Mouse (Mus musculus) kidney, postnatal 25 days (tissue): ENCODE measurements around the gene Peli1.

Experiments
- DNase-seq, 2 experiments: peaks; one replicate each; pipeline ENCODE4 v3.0.0; 2021; ENCODE audit warnings: mixed read lengths in 2 of 2

The Peli1 gene

GRCm38 (mm10) chr11:21091067-21091427, at the start of gene Peli1:
Gene Peli1 (plus strand): TSS chr11:21091291.
- peak; percentile 97 for DNase-seq

DNA sequence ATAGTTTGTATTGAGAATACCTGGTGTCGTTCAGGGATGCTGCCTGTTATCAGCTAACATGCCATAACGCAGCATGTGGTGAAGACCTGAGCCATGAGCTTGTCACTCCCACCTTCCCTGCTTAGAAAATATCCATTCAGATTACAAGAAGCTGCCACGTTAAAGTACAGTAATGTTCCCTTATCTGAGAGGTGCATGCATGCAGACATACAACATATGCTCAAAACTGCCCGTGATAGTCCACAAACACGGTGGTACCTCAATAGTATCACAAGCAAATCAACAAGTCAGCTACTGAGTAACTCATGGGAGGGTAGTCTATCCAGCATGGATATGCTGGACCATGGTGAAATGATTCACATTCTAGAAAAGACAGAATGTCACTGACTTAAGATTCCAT, 48.5 kb upstream of the Peli1 start:
- DNase-seq: no peak

DNA sequence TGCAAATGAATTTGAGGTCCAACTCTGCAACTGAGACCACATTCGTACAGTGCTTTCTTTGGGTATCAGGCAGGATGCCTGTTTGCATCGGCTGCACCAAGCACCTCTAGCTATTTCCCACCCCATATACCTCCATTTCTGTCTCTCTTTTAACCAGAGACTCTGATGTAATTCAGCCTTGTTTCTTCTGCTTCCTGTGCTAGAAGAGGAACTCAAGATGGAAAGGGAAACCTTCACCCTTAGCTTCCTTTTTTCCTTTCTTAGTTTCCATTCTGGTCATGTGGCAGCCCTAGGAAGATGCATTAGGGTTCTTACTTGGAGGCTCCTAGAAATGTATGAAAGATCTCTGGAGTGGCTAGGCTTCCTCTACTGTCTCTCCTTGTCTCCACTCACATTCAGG, 44.9 kb upstream of the Peli1 start:
- no peak for DNase-seq

- DNase-seq: no peak
Measured at GRCm38 (mm10) chr11:21047921-21048320, 43.2 kb upstream of the Peli1 start.

DNA sequence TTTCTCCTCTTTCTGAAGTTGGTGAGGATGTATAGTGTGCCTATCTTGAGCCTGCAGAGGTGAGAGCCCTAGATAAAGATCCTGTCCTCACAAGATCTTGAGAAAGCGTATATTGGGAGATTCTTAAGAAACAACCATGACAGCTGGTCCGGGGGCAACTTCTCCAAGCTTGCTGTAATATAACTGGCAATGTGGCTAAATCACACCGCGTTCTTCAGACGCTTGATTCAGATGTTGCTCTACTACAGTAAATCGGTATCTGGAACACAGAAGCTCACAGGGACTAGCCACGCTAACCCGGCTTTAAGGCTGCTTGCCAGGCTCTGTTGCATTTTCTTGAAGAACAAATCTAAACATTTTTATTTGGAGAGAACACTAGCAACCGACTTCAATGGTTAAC, 39.4 kb upstream of the Peli1 start:
- no peak for DNase-seq

DNA sequence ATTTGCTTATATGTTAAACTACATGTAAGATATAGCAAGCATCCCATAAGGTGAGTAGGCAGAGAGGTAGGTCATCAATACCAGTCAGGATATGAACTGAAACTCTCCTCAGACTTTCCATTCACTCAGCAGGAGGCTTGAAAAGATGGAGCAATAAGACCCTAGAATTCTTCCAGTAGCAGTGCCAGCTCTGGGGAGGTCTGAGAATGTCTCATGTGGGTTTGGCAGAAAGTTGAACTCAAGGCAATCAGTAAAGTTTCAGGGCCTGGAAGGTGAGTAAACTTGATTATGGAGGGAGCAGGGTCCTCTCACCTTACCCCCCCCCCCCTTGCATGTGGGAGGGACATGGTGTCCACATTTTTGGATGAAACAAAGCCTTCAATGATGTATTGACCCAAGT, 36.5 kb upstream of the Peli1 start:
- DNase-seq: no peak

DNA sequence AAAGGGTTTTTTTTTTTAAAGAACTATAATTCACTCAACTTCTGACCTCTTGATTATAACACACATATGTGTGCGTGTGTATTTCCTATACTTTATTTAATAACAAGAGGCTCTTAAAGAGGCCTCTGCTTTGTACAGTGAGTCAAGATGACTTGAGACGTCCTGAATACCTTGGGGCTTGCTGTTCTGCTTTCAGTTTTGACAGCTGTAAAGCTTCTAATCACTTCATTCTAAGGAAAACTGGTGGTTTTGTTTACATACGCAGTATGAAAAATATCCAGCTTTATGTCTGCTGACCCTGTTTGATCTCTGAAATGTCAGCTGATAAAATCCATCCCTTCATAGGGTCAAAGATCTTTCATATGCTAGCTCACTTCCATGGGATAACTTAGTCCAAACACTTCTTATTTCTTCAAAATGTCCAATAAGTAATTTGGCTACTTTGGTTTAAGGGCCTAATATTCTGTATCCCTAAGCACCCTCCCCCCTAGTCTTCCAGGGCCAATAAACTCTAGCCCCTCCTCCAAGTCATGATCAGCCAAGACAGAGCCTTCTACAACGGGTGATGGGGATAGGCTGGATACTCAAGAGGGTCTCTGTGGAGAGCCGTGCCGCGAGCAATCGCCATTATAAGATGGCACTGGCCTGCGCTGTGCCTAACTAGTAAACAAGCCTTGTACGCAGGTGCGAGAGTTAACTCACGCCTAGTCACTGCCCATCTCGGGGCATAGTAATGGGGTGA, 34.8 kb upstream of the Peli1 start:
- DNase-seq: no peak

GRCm38 (mm10) chr11:21057511-21058414, 33.3 kb upstream of the Peli1 start:
- no peak for DNase-seq

- no peak for DNase-seq
Measured at GRCm38 (mm10) chr11:21058415-21058781, 32.7 kb upstream of the Peli1 start.

- DNase-seq: no peak
Measured at GRCm38 (mm10) chr11:21060386-21061074, 30.6 kb upstream of the Peli1 start.

GRCm38 (mm10) chr11:21061075-21061403, 30.1 kb upstream of the Peli1 start:
- no peak for DNase-seq

DNA sequence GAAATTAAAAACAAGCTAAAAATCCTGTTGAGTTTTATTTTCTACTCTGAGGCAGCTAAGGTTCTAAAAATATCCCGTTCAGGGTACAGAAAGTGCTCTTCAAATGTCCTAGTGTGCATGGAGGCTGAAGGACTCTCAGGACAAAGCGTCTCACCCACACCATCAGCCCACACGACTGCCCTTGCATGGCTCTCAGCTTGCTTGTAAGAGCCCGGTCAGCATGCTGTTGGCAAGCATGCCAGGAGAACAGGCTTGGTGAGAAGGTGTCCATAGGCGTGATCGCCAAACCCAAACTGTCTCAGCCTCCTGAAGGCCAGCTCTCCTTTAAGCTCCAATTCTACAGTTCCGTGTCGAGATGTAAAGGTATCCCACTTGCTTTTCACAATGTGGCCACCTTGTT, 29.7 kb upstream of the Peli1 start:
- peak; percentile 5 to 72 for DNase-seq

DNA sequence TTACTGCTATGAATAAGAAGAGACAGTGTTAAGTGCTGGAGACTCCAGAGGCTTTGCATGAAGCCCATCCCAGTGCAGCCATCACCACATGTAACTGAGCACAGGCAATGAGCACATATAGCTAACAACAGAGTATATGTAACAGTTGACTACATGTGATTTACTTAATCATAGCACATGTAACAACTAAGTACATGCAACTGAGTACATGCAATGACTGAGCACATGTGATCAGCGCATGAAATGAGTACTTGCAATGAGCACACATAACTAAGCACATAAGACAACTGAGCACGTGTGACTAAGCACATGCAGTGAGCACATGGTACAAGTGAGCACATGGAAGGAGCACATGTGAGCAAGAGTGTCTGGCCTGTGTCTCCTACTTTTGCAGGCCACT, 29.0 kb upstream of the Peli1 start:
- DNase-seq: no peak

DNA sequence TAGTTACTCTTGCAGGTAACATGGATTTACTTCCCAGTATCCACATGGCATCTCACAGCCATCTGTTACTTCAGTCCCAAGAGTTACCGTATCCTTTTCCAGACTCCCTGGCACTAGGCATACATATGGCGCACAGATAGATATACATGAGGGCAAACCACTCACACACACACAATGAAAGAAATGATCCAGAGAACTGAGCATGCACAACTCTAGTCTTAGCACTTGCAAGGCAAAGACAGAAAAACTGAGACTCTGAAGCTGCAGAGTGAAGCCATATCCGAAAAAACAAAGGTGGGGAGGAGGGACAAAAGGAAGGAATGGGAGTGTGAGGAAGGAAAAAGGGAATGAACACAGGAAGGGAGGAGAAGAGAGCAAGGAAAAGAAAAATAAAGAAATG, 27.8 kb upstream of the Peli1 start:
- no peak for DNase-seq

GRCm38 (mm10) chr11:21079400-21079799, 11.7 kb upstream of the Peli1 start:
- no peak for DNase-seq

- DNase-seq: no peak
Measured at GRCm38 (mm10) chr11:21079851-21080362, 11.2 kb upstream of the Peli1 start.

DNA sequence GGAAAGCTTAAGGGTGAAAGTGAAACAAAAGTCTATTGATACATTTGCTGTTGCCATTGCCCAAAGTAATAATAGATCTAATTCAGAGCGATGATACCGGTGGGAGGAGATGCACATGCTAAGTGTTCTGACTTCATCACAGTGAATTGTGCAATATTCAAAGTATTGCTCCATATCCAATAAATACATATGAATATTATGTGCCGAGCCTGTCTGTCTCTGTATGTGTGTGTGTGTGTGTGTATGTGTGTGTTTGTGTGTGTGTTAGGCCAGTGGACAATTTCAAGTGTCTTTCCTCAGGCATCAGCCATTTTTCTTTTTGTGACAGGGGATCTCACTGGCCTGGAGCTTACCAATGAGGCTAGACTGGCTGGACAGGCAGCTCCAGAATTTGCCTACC, 9.9 kb upstream of the Peli1 start:
- no peak for DNase-seq

DNA sequence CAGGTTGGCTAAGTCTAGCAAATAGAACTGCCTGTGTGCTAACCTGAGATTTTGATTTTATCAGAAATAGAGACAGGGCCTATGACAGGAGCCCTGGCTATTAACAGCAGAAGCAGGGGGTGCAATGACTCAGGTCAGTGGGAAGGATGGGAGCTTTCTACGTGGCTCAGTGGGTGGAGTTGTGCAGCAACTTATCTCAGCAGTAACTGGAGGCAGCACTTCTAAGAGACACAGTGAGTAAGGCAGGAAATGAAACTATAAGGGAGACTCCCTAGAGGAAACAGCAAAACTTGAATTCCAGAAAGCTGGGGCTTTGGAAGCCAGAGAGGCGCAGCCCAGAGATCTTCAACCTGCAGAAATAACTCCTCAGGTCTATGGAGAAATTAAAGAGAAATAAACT, 8.4 kb upstream of the Peli1 start:
- no peak for DNase-seq

GRCm38 (mm10) chr11:21088356-21088755, 2.7 kb upstream of the Peli1 start:
- DNase-seq: no peak

GRCm38 (mm10) chr11:21089571-21089970, 1.5 kb upstream of the Peli1 start:
- no peak for DNase-seq

DNA sequence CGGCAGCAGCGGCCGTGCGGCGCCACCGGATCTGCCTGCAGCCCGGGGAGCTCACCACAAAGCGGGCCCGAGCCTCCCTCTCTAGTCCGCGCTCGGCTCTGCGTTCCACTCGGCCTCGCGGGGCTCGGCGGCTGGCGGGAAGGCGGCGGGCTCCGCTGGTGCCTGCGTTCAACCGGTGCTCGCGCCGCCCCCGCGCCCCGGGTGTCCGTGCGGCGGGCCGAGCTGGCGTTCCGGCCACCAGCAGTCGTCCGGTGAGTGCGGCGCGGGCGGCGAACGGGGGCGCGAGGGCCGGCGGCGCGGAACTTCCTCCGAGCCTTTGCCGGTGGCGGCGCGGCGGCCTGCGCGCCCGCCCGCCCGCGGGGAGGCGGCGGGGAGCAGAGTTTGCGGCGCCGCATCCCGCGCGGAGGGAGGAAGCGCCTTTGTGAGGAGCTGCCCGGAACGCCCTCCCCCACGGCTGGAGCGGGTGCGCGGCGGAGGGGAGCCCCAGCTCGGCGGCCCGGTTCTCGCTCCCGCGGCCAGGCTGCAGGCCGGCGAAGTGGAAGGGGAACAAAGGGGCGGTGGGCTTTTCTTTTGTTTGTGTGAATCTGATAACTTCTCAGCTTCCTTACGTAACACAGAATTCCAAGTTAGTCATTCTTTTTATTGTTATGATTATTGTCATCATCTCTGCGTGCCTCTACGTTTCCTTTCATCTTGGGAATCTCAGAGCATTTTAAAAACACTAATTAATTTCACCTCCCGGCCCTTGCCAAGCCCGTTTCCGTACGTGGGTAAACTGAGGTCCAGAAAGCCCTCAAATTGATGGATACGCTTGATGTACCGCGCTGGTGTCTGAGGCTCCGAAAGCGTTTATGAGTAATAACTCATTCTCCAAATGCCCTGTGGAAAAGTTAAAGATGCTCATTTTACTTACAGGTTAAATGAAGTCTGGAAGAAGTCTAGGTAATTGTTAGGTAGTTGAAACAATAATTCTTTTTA, 626 bp downstream of the Peli1 start:
- peak; percentile 67 to 79 for DNase-seq

DNA sequence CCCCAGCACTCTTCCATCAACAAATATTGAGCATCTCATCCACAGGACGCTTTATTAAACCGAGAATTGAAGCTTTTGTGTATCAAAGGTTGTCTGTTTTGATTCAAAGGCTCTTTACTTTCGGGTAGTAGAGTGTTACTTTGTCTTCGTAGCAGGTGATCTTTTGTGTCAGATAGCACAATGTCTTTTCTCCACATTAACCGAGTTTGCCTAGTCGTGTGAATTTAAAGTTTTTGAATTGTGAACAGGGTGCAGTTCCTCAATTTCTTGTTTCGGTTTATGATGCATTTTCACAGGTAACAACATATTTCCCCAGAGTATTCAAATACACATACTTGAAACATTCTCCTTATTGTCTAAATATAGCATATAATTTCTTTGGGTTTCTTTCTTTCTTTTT, 1.5 kb downstream of the Peli1 start:
- no peak for DNase-seq
